Mouse (Mus musculus) layer of hippocampus, postnatal 10 days (tissue): ENCODE measurements at regions not wholly inside any gene's neighbourhood (a gene's known extent, or its start where the extent isn't known, plus 50 kb on each side); places are given as distances from the start of the nearest gene placed in this dataset.
A peak's percentile ranks its signal among the peaks of the same experiment; 100 is the strongest.
"Not testable (repeated sequence)": the region's sequence is repeated elsewhere in the genome, so short reads cannot be mapped to it uniquely, and the experiment has no call there.

ENCODE experiments used
- DNase-seq, 2 experiments: peaks; one replicate each; pipeline ENCODE4 v3.0.0; 2021; ENCODE audit warnings: low spot score in 2 of 2

- not testable (repeated sequence) for DNase-seq
These were observed 83.4 kb upstream of the Gm49339 start for GRCm38 (mm10) chr10:51397016-51397415.

- peak; percentile 71 to 74 for DNase-seq
These were observed 75.3 kb upstream of the Gm49339 start for GRCm38 (mm10) chr10:51405141-51405540.

- no peak for DNase-seq
These were observed 67.6 kb upstream of the Gm49339 start for GRCm38 (mm10) chr10:51412795-51413194.

GRCm38 (mm10) chr10:51414512-51414911, 65.9 kb upstream of the Gm49339 start:
- no peak for DNase-seq

GRCm38 (mm10) chr10:51416723-51417122, 63.7 kb upstream of the Gm49339 start:
- DNase-seq, result no peak

GRCm38 (mm10) chr10:51417221-51417911, 63.0 kb upstream of the Gm49339 start:
- DNase-seq, result no peak

- DNase-seq, result no peak
These were observed 61.9 kb upstream of the Gm49339 start for GRCm38 (mm10) chr10:51418550-51418949.

GRCm38 (mm10) chr10:51422501-51422900, 57.9 kb upstream of the Gm49339 start:
- no peak for DNase-seq
